Mouse (Mus musculus): Measurements from ENCODE around the gene Maf. TPM values are rescaled to one million over a fixed set of nuclear protein-coding genes. Genes with fewer than 3 reads are reported as not detected.

The Maf gene
- polyA plus RNA-seq (2014; fragmentation: Nextera tagmentation; extraction: Ambion mirVana) = 12.1 and 14.7 TPM in 2 replicates

GRCm38 (mm10) chr8:115707731-115708590 lies at the start of gene Maf:
TSS of gene Maf (minus strand) at chr8:115707794.
- H3K9ac ChIP-seq (replicated peaks; ENCODE audit: low read depth, low read length) = peak within 1 kb of the TSS; percentile 64
- peaks cover 9% of the 10 kb centered on the region; the same call in 1 of the 2 replicates for H3K4me1 ChIP-seq (ENCODE audit: control insufficient read depth, insufficient read depth, low read length)
- no peaks in the 10 kb centered on the region for H3K27me3 ChIP-seq (ENCODE audit: control insufficient read depth, insufficient read depth, low read length)
- H3K36me3 ChIP-seq (ENCODE audit: control insufficient read depth, insufficient read depth, low read length) = no peaks in the 10 kb centered on the region
- peak within 1 kb of the TSS; percentile 71 for H3K4me3 ChIP-seq (ENCODE audit: low read depth, low read length)
- H3K27ac ChIP-seq (ENCODE audit: low read length) = peak within 1 kb of the TSS; percentile 94
- ATAC-seq (ENCODE audit: insufficient number of reproducible peaks, insufficient read depth, low FRiP score, low read depth) = peak; percentile 76
- peak within 1 kb of the TSS; percentile 61 for H3K4me2 ChIP-seq (replicated peaks; ENCODE audit: low read depth, low read length)
- WGBS = 0% methylated on average over 43 of the region's 43 CpGs
- H3K9me3 ChIP-seq (ENCODE audit: control insufficient read depth, low read depth, low read length) = no peaks in the 10 kb centered on the region

GRCm38 (mm10) chr8:115756965-115757364 lies 49.4 kb upstream of the Maf start:
- 57% methylated on average over 3 of the region's 3 CpGs for WGBS

DNA sequence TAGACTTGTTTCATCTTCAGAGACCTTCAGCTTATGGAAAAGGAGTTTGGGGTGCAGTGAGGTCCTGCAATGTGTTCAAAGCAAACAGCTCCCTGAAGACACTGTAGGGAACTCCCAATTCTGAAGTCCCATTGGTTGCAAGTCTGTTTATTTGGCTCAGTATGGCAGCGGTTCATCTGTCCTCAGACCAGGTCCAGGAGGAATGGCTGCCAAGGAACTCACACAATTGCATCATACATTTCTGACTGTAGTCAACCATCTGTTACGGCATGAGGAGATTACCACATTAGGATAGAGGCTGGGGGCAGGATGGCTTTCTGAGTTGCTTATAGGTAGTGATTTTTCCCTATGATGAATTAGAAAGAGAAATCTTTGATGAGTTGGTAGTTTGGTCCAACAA lies 48.4 kb upstream of the Maf start:
- WGBS = 88% methylated on average over 2 of the region's 2 CpGs
- no peaks in the 10 kb centered on the region for H3K4me1 ChIP-seq (ENCODE audit: control insufficient read depth, insufficient read depth, low read length)
- H3K4me2 ChIP-seq (replicated peaks; ENCODE audit: low read depth, low read length) = no peak overlapping the region

More at GRCm38 (mm10) chr8:115756965-115757364, 49.4 kb upstream of the Maf start:
- Histone ChIP-seq H3K4me1 (ENCODE audit: control insufficient read depth, insufficient read depth, low read length) (no peaks in the 10 kb centered on the region), H3K9me3 (ENCODE audit: control insufficient read depth, low read depth, low read length) (no peaks in the 10 kb centered on the region), H3K27me3 (ENCODE audit: control insufficient read depth, insufficient read depth, low read length) (no peaks in the 10 kb centered on the region), H3K4me3 (ENCODE audit: low read depth, low read length) (no peak overlapping the region), H3K36me3 (ENCODE audit: control insufficient read depth, insufficient read depth, low read length) (no peaks in the 10 kb centered on the region), H3K27ac (ENCODE audit: low read length) (no peak overlapping the region), H3K9ac (replicated peaks; ENCODE audit: low read depth, low read length) (no peak overlapping the region), H3K4me2 (replicated peaks; ENCODE audit: low read depth, low read length) (no peak overlapping the region)
- no peak for ATAC-seq (ENCODE audit: insufficient number of reproducible peaks, insufficient read depth, low FRiP score, low read depth)

GRCm38 (mm10) chr8:115754694-115755093 lies 47.1 kb upstream of the Maf start:
- Histone ChIP-seq H3K9ac (replicated peaks; ENCODE audit: low read depth, low read length) (no peak overlapping the region), H3K27ac (ENCODE audit: low read length) (no peak overlapping the region), H3K4me1 (ENCODE audit: control insufficient read depth, insufficient read depth, low read length) (no peaks in the 10 kb centered on the region), H3K9me3 (ENCODE audit: control insufficient read depth, low read depth, low read length) (no peaks in the 10 kb centered on the region), H3K4me2 (replicated peaks; ENCODE audit: low read depth, low read length) (no peak overlapping the region), H3K4me3 (ENCODE audit: low read depth, low read length) (no peak overlapping the region), H3K36me3 (ENCODE audit: control insufficient read depth, insufficient read depth, low read length) (no peaks in the 10 kb centered on the region), H3K27me3 (ENCODE audit: control insufficient read depth, insufficient read depth, low read length) (no peaks in the 10 kb centered on the region)
- 33% methylated on average over 2 of the region's 2 CpGs for whole genome bisulfite sequencing
- ATAC-seq (ENCODE audit: insufficient number of reproducible peaks, insufficient read depth, low FRiP score, low read depth) = no peak

More for the DNA sequence above, 48.4 kb upstream of the Maf start:
- H3K36me3 ChIP-seq (ENCODE audit: control insufficient read depth, insufficient read depth, low read length) = no peaks in the 10 kb centered on the region
- H3K9me3 ChIP-seq (ENCODE audit: control insufficient read depth, low read depth, low read length) = no peaks in the 10 kb centered on the region
- no peak overlapping the region for H3K27ac ChIP-seq (ENCODE audit: low read length)
- no peak overlapping the region for H3K4me3 ChIP-seq (ENCODE audit: low read depth, low read length)
- no peaks in the 10 kb centered on the region for H3K27me3 ChIP-seq (ENCODE audit: control insufficient read depth, insufficient read depth, low read length)
- no peak overlapping the region for H3K9ac ChIP-seq (replicated peaks; ENCODE audit: low read depth, low read length)
- ATAC-seq (ENCODE audit: insufficient number of reproducible peaks, insufficient read depth, low FRiP score, low read depth) = no peak

DNA sequence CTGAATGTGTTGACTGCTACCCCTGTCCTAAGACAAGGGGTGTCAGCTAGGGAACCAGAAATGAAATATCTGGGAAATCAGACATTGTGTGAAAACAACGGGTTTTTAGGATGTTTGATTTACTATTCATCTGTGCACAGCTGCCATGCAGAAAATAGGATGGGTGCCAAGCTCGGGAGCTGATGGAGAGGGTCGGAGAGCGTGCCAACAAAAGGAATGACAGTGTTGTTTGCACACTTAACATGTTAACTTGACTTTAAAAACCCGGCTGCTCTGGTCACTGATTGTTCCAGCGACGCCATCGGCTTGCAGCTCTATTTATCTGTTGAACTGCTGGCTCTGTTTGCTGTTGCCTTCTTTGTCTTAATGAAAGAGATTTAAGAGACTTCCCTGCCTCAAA lies 46.2 kb upstream of the Maf start:
- no peak overlapping the region for H3K9ac ChIP-seq (replicated peaks; ENCODE audit: low read depth, low read length)
- no peaks in the 10 kb centered on the region for H3K9me3 ChIP-seq (ENCODE audit: control insufficient read depth, low read depth, low read length)
- H3K36me3 ChIP-seq (ENCODE audit: control insufficient read depth, insufficient read depth, low read length) = no peaks in the 10 kb centered on the region
- 48% methylated on average over 8 of the region's 8 CpGs for WGBS
- H3K27ac ChIP-seq (ENCODE audit: low read length) = no peak overlapping the region
- no peak for ATAC-seq (ENCODE audit: insufficient number of reproducible peaks, insufficient read depth, low FRiP score, low read depth)
- H3K4me2 ChIP-seq (replicated peaks; ENCODE audit: low read depth, low read length) = no peak overlapping the region
- H3K4me3 ChIP-seq (ENCODE audit: low read depth, low read length) = no peak overlapping the region
- no peaks in the 10 kb centered on the region for H3K4me1 ChIP-seq (ENCODE audit: control insufficient read depth, insufficient read depth, low read length)
- H3K27me3 ChIP-seq (ENCODE audit: control insufficient read depth, insufficient read depth, low read length) = no peaks in the 10 kb centered on the region

DNA sequence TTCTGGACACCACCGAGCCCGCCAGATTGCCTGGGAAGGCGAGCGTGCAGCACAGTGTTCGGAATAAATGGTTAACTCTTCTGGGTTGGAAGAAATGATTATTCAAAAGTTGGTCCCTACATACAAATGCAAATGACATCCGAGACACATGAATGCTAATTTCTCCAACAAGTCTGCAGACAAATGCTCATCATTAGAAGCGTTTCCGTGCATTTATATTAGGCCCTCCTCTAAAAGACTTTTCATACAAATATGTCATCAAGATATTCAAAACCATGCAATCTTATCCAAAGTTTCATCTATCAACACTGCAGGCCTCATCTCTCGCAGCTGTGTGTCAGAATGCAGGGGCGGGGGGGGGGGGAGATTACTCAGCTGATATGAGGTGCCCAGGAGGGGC lies 39.8 kb upstream of the Maf start:
- H3K4me1 ChIP-seq (ENCODE audit: control insufficient read depth, insufficient read depth, low read length) = no peaks in the 10 kb centered on the region
- WGBS = 85% methylated on average over 10 of the region's 10 CpGs
- H3K4me2 ChIP-seq (replicated peaks; ENCODE audit: low read depth, low read length) = no peak overlapping the region
- no peak for ATAC-seq (ENCODE audit: insufficient number of reproducible peaks, insufficient read depth, low FRiP score, low read depth)
- no peaks in the 10 kb centered on the region for H3K9me3 ChIP-seq (ENCODE audit: control insufficient read depth, low read depth, low read length)
- no peak overlapping the region for H3K9ac ChIP-seq (replicated peaks; ENCODE audit: low read depth, low read length)
- H3K36me3 ChIP-seq (ENCODE audit: control insufficient read depth, insufficient read depth, low read length) = no peaks in the 10 kb centered on the region
- no peak overlapping the region for H3K27ac ChIP-seq (ENCODE audit: low read length)
- H3K4me3 ChIP-seq (ENCODE audit: low read depth, low read length) = no peak overlapping the region
- no peaks in the 10 kb centered on the region for H3K27me3 ChIP-seq (ENCODE audit: control insufficient read depth, insufficient read depth, low read length)

GRCm38 (mm10) chr8:115745648-115746047 lies 38.1 kb upstream of the Maf start:
- Histone ChIP-seq H3K4me3 (ENCODE audit: low read depth, low read length) (no peak overlapping the region), H3K27ac (ENCODE audit: low read length) (no peak overlapping the region), H3K27me3 (ENCODE audit: control insufficient read depth, insufficient read depth, low read length) (no peaks in the 10 kb centered on the region), H3K9me3 (ENCODE audit: control insufficient read depth, low read depth, low read length) (no peaks in the 10 kb centered on the region), H3K4me2 (replicated peaks; ENCODE audit: low read depth, low read length) (no peak overlapping the region), H3K9ac (replicated peaks; ENCODE audit: low read depth, low read length) (no peak overlapping the region), H3K36me3 (ENCODE audit: control insufficient read depth, insufficient read depth, low read length) (no peaks in the 10 kb centered on the region), H3K4me1 (ENCODE audit: control insufficient read depth, insufficient read depth, low read length) (no peaks in the 10 kb centered on the region)
- ATAC-seq (ENCODE audit: insufficient number of reproducible peaks, insufficient read depth, low FRiP score, low read depth) = no peak
- 47% methylated on average over 2 of the region's 2 CpGs for WGBS

DNA sequence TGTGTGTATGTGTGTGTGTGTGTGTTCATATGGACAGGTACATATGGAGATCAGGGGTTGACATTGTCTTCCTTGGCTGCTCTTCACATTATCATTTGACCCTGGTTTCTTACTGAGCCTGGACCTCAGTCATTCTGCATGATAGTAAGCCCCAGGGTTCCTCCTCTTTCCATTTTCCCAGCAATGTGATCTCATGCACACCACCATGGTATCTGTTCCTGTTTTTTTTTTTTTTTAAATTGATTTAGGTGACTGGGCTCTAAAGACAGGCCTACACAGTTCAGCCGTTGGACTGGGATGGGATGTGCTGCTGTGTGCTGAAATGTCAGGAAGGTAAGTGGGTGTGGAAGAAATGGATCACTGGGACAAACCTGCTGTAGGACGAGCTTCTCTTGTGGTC lies 35.8 kb upstream of the Maf start:
- Histone ChIP-seq H3K36me3 (ENCODE audit: control insufficient read depth, insufficient read depth, low read length) (no peaks in the 10 kb centered on the region), H3K9ac (replicated peaks; ENCODE audit: low read depth, low read length) (no peak overlapping the region), H3K9me3 (ENCODE audit: control insufficient read depth, low read depth, low read length) (no peaks in the 10 kb centered on the region), H3K4me2 (replicated peaks; ENCODE audit: low read depth, low read length) (no peak overlapping the region), H3K27ac (ENCODE audit: low read length) (no peak overlapping the region), H3K4me1 (ENCODE audit: control insufficient read depth, insufficient read depth, low read length) (no peaks in the 10 kb centered on the region), H3K27me3 (ENCODE audit: control insufficient read depth, insufficient read depth, low read length) (no peaks in the 10 kb centered on the region), H3K4me3 (ENCODE audit: low read depth, low read length) (no peak overlapping the region)
- no peak for ATAC-seq (ENCODE audit: insufficient number of reproducible peaks, insufficient read depth, low FRiP score, low read depth)
- WGBS = 76% methylated on average over 2 of the region's 2 CpGs
